Mouse (Mus musculus) hindlimb bud, embryonic 11.5 days (tissue): Measurements from ENCODE around the gene Lysmd2.
"Not testable (repeated sequence)": the region's sequence is repeated elsewhere in the genome, so short reads cannot be mapped to it uniquely, and the experiment has no call there.

ENCODE experiments used
- DNase-seq: peaks from one replicate; pipeline ENCODE4 v3.0.0-alpha.2; 2012; ENCODE audit warnings: low read depth, low spot score; ENCODE audit errors: extremely low spot score

The Lysmd2 gene

GRCm38 (mm10) chr9:75625556-75626307 lies at the start of gene Lysmd2:
Gene Lysmd2 (plus strand): TSS chr9:75625741.
- no peak for DNase-seq

DNA sequence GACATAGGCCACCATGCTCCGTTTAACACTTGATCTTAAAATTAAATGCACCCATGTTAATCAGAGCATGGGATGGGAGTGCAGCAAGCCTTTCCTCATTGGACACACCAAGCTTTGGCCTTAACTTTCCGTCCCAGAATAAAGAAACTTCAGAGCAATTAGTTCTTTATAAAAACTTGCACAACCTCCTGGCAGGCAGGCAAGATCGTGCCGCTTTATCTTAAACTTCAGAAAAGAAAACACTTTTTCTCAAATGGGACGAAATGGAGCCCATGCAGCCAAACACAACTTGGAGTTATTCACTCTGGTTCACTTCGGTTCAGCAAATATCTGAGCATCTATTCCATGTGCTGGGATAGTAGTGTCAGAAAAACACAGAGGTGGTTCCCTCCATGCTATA lies 46.2 kb upstream of the Lysmd2 start:
- no peak for DNase-seq

- no peak for DNase-seq
Observed at GRCm38 (mm10) chr9:75581694-75582350, 43.7 kb upstream of the Lysmd2 start.

DNA sequence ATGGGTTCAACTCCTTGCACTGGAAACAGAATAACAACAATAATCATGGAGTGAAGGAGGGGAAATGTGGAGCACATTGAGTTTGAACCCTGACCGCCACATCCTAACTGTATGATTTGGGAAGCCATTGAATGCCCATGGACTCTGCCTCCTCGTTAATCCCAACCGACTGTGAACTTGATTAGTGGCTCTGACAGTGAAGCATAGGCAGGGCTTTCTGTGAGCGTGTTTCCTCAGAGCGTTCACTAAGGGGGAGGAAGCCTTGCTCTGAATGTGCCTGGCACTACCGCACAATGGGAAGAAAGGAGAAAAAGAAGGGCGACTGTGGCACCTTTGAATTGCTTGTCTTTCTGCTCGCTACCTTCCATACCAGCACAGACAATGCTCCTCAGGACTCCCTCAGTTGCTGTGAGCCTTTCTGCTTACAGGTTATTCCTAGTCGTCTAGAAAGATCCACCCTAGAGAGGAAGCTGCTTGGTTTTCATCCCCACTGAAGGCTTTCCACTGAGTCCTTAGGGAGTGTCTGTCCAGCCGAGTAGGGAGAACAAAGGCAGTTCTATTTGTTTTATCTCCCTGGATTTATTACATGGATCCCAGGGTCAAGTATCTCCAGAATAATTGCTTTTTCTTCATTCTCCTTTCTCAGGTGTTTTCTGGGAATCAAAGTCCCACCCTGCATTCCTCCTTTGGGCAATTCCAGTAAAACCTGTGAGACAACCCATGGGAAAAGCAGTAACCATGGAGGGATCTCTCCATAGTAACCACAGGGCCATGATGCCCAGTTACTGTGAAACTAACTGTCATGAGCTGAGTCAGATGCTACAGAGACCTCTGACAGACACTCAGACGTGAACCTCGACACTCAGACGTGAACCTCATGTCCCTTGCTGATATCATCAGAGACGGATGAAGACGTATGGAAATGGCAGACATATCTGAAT lies 35.4 kb upstream of the Lysmd2 start:
- no peak for DNase-seq

DNA sequence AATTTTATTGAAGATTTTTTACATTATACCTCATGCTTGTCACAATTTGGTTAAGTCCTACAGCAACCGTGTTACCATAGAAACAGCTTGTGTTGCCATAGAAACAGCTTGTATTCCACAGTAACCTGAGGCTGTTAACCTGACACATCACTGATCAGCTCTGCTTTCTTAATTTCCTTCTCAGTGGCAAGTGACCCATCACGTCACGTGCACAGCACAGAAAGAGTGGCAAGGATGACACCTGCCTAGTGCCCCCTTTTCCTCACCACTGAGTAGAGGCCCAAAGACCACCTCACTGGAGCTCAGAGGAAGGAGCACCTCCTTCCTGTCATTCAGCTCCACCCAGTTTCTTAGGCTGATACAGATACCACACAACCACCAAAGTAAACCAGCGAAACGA lies 32.1 kb upstream of the Lysmd2 start:
- no peak for DNase-seq

DNA sequence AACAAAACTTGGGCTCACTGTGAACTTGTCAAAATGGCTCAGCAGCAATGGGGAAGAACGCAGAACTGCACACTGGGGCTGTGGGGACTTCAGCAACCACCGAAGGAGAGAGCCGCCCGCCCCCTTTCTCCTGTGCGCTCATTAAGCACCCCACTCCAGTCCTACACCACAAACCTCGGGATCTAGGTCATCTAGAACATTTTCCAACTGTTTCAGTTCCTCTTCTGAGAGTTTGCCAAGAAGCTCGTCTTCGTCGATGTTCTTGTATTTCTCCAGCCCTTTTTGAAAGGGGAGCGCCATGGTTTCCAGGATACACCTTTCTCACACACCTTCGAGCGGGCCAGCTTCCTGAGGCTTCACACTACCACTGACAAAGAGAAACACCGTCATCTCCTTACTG lies 28.5 kb upstream of the Lysmd2 start:
- DNase-seq = no peak

DNA sequence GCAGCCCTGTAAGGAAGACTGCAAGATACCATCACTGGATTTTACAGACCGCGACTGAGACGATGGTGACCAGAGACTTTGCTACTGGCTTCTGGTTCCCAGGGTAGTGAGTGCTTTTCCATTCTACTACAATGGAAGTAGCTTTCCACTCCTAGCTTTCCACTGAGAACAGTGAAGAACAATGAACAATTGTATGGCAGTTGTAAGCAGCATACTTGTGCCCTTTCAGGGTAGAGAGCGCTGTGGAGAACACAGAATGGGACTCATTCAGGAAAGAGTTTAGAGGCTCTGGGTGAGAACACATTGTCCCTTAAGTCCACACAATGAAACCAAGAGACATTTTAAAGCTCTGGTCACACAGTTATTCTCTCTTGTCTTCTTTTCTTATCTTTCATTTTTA lies 27.9 kb upstream of the Lysmd2 start:
- DNase-seq = no peak

DNA sequence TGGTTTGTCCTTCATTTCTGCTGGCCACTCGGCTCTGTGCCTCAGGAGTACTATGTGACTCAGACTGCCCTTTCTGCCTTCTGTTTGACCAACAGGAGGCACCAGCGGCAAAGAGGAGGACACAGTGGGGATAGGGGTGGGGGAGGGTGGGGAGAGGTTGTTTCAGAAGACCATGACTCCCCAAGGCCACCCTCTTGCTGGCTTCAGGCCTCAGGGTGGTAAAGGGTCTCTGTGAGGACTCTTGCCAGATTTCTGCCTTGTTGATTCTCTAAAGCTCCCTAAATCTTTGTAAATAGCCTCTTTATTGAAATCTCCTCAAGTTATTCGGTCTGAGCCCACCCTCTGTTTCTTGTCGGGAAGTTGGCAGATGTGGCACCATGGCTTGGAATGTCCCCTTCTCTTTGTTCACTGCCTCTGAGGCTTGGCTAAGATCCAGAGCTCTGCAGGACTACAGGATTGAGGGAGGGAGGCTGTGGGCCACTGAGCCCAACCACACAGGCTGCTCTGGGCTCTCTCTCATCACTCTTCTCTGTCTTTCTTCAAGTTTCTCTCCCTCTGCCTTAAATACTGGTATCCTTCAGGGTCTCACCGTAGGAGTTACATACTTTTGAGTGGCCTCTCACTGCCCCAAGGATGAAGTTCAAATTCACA lies 26.2 kb upstream of the Lysmd2 start:
- no peak for DNase-seq

DNA sequence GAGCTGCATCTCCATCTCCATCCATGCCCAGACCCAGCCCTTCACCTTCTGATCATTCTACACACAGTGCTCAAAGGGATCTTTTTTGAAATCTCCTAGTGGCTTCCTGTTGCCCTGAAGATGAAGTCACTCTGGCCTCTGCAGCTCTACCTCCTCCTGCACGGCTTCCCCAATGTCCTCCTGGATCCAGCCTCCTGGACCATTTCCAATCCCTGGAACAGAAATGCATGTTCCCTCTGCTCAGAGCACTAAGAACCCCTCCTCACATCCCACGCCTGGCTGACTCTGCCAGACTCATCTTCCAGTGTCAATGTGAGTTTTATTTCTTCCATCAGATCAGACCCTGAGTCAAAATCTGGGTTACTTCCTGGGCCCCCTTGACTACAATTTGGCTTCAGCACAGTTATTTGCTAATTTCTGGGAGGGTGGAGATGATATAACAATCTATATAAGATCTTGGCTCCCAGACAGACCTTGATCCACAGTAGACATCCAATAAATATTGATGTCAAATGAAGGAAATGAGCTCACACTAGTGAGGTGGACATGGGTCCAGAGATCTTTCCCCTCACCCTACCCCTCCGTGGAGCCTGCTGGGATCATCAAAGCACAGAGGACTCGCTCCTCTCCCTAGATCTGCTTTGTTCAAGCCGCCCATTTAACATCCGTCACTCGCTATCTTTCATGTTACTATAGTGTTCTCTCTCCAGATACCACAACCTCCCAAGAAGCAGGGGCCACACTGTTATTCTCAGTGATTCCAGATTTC lies 25.2 kb upstream of the Lysmd2 start:
- DNase-seq = no peak

DNA sequence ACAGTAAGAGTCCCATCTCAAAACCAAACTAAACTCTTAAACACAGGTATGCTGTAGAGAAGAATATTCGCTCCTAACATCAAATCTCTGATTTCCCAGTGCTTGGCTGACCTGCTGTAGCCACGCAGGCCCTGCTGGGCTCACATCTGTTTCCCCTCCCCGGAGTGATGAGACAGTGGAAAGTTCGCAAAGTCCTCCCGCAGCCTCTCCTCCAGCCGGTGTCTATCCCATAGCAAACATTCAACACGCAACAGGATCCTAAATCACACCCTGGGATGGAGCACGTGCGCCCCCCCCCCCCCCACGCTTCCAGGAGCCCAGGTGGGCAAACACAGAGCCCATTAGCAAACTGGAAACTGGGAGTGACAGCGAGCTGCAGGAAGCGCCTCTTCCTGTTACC lies 24.0 kb upstream of the Lysmd2 start:
- no peak for DNase-seq

DNA sequence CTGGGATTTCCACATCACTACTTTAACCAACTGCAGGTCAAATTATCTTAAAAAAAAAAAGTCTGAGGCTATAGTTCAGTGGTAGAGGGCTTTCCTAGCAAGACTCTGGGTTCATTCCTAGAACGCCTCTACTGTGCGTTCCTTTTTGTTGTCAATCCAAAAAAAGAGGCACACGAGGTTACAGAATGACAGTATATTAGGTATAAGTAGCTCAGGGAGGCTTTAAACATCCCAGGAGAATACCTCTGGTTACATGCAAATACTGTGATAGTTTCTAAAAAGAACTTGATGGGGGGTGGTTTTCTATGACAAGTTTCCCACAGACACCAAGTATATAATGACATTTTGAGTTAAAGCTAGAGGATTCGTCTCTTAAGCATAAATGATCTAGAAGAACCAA lies 18.0 kb upstream of the Lysmd2 start:
- no peak for DNase-seq

GRCm38 (mm10) chr9:75609505-75609904 lies 16.0 kb upstream of the Lysmd2 start:
- DNase-seq = no peak

GRCm38 (mm10) chr9:75609965-75610364 lies 15.6 kb upstream of the Lysmd2 start:
- DNase-seq = no peak

- DNase-seq = no peak
Observed at GRCm38 (mm10) chr9:75610571-75611493, 14.7 kb upstream of the Lysmd2 start, which contains the start of gene Tmod2. Gene Tmod2 (minus strand): TSS chr9:75611325.

DNA sequence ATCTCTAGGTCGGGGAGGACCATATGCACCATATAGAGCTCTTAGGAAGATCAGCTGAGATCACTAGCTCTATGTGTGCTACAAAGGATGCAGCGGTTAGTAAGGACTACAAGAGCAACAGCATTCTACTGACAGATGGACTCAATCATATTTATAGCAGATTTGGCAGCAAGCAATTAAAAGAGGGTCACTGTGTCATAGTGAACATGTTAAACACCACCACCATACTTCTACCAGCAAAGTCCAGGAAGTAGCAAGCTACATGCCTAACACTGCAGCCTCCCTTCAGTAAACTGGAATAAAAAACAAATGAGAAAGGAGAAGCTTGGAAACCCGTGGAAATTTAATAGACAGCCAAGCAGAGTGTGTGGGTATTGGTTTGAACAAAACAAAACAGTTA lies 9.0 kb upstream of the Lysmd2 start:
- no peak for DNase-seq

GRCm38 (mm10) chr9:75618836-75619400 lies 6.6 kb upstream of the Lysmd2 start:
- DNase-seq = no peak

DNA sequence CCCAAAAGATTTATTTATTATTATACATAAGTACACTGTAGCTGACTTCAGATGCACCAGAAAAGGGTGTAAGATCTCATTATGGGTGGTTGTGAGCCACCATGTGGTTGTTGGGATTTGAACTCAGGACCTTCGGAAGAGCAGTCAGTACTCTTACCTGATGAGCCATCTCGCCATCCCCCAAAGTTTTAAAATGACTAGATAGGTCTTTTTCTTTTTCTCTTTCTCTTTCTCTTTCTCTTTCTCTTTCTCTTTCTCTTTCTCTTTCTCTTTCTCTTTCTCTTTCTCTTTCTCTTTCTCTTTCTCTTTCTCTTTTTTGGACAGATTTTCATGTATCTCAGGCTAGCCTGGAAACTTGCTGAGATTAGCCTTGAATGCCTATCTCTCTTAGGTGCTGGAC lies 5.8 kb upstream of the Lysmd2 start:
- DNase-seq = not testable (repeated sequence)

DNA sequence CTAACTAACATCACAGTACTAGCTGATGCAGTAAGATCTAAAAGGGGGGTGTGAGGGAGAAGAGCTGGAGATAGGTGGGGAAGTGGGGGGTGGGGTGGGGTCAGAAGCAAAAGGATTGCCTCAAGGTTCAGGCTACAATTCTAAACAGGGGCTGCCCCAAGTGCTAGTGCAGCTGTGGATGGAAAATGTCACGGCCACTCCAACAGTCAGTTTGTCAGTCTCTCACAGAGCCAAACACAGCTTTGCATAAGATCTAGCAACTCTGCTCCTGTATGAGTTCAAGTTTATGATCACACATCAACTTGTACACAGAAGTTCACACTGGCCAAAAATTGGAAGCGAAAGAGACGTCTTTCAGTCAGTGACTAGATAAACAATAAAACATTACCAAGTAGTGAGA lies 4.1 kb upstream of the Lysmd2 start:
- DNase-seq = no peak

- no peak for DNase-seq
Observed at GRCm38 (mm10) chr9:75624983-75625555, 472 bp upstream of the Lysmd2 start.
